Mouse (Mus musculus) neural tube, embryonic 14.5 days (tissue): ENCODE measurements at regions not wholly inside any gene's neighbourhood (a gene's known extent, or its start where the extent isn't known, plus 50 kb on each side); places are given as distances from the start of the nearest gene placed in this dataset.

ENCODE experiments used
- ATAC-seq: fragments of 200-750 bp; cut with Nextera tagmentation; 2 replicates; pipeline ENCODE4 v1.8.0; 2017; ENCODE audit warnings: low read depth, mild to moderate bottlenecking, moderate TSS enrichment, moderate library complexity
- H3K27ac ChIP-seq: fragments of 300-500 bp; sonication (generic); 2 replicates; pipeline ENCODE4 v1.5.1; 2014; ENCODE audit warnings: low read depth, mild to moderate bottlenecking, control low read depth, low read length, moderate library complexity, mixed read lengths
- H3K27me3 ChIP-seq: fragments of 300-500 bp; sonication (generic); 2 replicates; pipeline ENCODE4 v1.6.1; 2014; ENCODE audit warnings: low read length; ENCODE audit not compliant: control insufficient read depth, insufficient read depth
- H3K36me3 ChIP-seq: fragments of 300-500 bp; sonication (generic); 2 replicates; pipeline ENCODE4 v1.6.1; 2014; ENCODE audit warnings: low read length, mixed read lengths; ENCODE audit not compliant: control insufficient read depth, insufficient read depth
- H3K4me1 ChIP-seq: fragments of 300-500 bp; sonication (generic); 2 replicates; pipeline ENCODE4 v1.6.1; 2014; ENCODE audit warnings: low read length; ENCODE audit not compliant: control insufficient read depth, insufficient read depth
- H3K4me2 ChIP-seq: fragments of 300-500 bp; sonication (generic); 2 replicates; pipeline ENCODE4 v1.6.1; 2014; ENCODE audit warnings: mild to moderate bottlenecking, low read depth, low read length, control low read depth
- H3K4me3 ChIP-seq: fragments of 300-500 bp; sonication (generic); 2 replicates; pipeline ENCODE4 v1.5.1; 2014; ENCODE audit warnings: low read depth, low read length, control low read depth, mixed read lengths
- H3K9ac ChIP-seq: fragments of 300-500 bp; sonication (generic); replicated peaks from 2 replicates; pipeline ENCODE4 v1.6.1; 2014; ENCODE audit warnings: low read depth, mild to moderate bottlenecking, control low read depth, low read length, mixed read lengths
- H3K9me3 ChIP-seq: fragments of 300-500 bp; sonication (generic); 2 replicates; pipeline ENCODE4 v1.6.1; 2016; ENCODE audit warnings: low read length; ENCODE audit not compliant: control insufficient read depth
- WGBS: fragments of 180-500 bp; shearing (Covaris S2); extraction: QIAGEN DNeasy Blood & Tissue Kit; methylation state at CpG from one replicate; pipeline ENCODE4 v1.1.7; 2014; 5-methylcytosine and 5-hydroxymethylcytosine counted together

DNA sequence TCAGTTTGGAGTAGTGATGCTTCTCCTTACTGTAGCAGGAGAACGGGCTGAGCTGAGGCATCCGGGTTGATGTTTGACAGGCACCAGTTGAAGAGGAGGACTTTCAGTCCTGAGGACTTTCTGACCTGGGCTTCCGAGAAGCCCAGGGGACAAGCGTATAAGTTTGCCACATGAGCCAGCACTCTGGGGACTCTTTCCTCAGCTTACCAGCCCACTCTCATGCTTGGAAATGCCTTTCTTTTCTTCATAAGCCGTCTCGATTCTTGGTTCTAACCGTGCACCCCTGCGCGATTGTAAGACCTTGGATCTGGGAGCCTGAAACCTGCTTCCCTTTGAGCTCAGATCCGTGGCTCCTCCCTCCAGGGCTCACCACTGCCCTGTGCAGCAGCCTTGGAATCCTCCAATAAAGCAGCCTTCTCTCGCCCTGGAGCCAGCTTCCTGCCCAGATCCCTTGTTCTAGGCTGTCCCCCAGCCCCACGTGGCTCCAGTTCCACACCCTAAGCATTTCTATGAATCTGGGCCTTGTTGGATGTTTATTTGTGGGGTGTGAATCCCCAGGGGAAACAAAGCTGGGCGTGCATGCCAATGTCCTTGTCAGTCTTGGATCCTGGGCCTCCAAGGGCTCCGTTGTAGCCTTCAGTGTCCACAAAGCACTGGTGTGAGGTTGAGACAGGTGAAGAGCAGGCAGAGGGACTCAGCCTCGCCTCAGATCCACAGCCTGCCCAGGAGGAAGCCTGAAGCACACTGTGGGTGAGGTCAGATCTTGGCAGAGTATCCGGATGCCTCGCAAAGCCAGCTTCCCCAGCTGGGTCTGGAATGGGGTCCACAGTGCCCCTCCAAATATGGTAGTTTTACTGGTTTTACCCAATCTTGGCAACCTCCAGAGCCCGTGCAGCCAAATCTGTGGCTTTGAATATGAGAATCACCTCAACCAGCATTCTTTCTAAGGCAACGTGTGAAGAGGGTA lies 163.7 kb downstream of the Ly86 start:
- no peaks in the 10 kb centered on the region for H3K9me3 ChIP-seq
- no peak overlapping the region for H3K4me2 ChIP-seq
- 0 out of 2 replicates have a peak, but pooled peaks cover 6% of the 10 kb centered on the region for H3K4me1 ChIP-seq
- ATAC-seq, result no peak
- no peaks in the 10 kb centered on the region for H3K36me3 ChIP-seq
- no peak overlapping the region for H3K9ac ChIP-seq
- H3K27ac ChIP-seq, result no peak overlapping the region
- 52% methylated on average over 19 of the region's 19 CpGs for WGBS
- no peak overlapping the region for H3K4me3 ChIP-seq
- no peaks in the 10 kb centered on the region for H3K27me3 ChIP-seq

- Histone ChIP-seq H3K9me3 (no peaks in the 10 kb centered on the region), H3K27ac (no peak overlapping the region), H3K9ac (no peak overlapping the region), H3K4me2 (no peak overlapping the region), H3K36me3 (no peaks in the 10 kb centered on the region), H3K4me3 (no peak overlapping the region), H3K27me3 (no peaks in the 10 kb centered on the region), H3K4me1 (0 out of 2 replicates have a peak, but pooled peaks cover 10% of the 10 kb centered on the region)
- 35% methylated on average over 12 of the region's 12 CpGs for WGBS
- ATAC-seq, result no peak
Observed at GRCm38 (mm10) chr13:37509352-37509851, 164.4 kb downstream of the Ly86 start.

DNA sequence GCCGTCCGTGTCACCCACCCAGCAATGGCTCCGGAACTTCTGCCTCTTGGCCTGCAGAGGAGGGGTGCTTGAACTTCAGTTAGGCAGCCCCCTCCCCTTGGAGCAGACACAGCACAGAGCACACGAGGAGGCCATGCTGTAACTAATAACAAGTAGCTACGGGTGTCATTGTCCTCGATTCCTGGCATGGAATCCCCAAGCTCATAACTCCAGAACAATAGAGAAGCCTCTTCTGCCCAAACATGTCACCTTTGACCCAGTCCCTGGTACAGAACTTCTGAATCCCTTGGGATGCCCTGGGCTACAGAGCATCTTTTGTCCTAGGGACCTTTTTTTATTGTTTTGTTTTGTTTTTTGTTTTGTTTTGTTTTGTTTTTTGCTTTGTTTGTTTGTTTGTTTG lies 165.5 kb downstream of the Ly86 start:
- WGBS, result 65% methylated on average over 6 of the region's 6 CpGs
- no peak for ATAC-seq
- H3K4me2 ChIP-seq, result no peak overlapping the region

DNA sequence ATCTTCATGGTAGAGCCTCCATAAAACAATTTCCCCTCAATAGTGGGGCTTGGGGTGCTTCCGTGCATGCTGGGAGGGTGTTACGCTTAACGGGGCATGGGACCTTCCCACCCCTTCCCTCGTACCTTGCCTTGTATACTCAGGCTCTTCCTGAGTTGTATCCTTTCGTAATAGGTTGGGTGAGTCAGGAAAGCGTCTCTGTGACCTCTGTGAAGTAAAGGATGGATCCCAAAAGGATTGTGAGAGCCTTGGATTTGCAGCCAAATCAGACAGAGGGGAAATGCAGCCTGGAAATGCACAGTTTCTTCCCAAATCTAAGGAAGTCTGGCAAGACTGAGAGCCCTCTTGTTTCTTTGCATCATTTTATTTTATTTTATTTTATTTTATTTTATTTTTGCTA lies 166.0 kb downstream of the Ly86 start:
- WGBS, result 51% methylated on average over 6 of the region's 6 CpGs
- H3K4me2 ChIP-seq, result no peak overlapping the region
- no peak for ATAC-seq
- no peaks in the 10 kb centered on the region for H3K36me3 ChIP-seq
- no peak overlapping the region for H3K9ac ChIP-seq
- H3K27me3 ChIP-seq, result no peaks in the 10 kb centered on the region
- H3K27ac ChIP-seq, result no peak overlapping the region
- H3K9me3 ChIP-seq, result no peaks in the 10 kb centered on the region
- H3K4me3 ChIP-seq, result no peak overlapping the region
- 0 out of 2 replicates have a peak, but pooled peaks cover 10% of the 10 kb centered on the region for H3K4me1 ChIP-seq

More for the DNA sequence above, 165.5 kb downstream of the Ly86 start:
- H3K36me3 ChIP-seq, result no peaks in the 10 kb centered on the region
- no peaks in the 10 kb centered on the region for H3K9me3 ChIP-seq
- no peaks in the 10 kb centered on the region for H3K27me3 ChIP-seq
- no peak overlapping the region for H3K4me3 ChIP-seq
- 0 out of 2 replicates have a peak, but pooled peaks cover 10% of the 10 kb centered on the region for H3K4me1 ChIP-seq
- no peak overlapping the region for H3K9ac ChIP-seq
- H3K27ac ChIP-seq, result no peak overlapping the region

GRCm38 (mm10) chr13:37511406-37511805 lies 166.4 kb downstream of the Ly86 start:
- 75% methylated on average over 4 of the region's 4 CpGs for WGBS
- ATAC-seq, result no peak
- H3K9ac ChIP-seq, result no peak overlapping the region

DNA sequence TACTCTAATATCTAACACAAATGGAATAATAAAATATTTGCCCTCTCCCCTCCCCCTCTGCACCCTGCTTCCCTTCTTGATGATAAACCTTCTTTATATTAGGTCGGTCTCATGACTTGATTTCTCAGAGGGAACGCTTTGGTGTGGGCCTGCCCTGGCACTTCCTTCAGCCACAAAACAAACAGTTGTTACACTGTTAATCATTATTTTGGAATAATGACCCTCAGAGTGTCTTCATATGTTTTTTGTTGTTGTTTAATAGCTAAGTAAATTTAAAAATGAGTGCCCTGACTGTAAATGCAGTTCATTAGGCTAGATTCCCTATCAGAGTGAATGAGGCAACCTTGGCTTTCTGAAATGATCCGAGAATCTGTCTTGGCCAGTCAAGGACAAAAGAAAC lies 167.8 kb downstream of the Ly86 start:
- no peak overlapping the region for H3K4me2 ChIP-seq
- H3K4me1 ChIP-seq, result peaks cover 10% of the 10 kb centered on the region; the same call in 1 of the 2 replicates
- no peaks in the 10 kb centered on the region for H3K27me3 ChIP-seq
- H3K9me3 ChIP-seq, result no peaks in the 10 kb centered on the region
- H3K9ac ChIP-seq, result no peak overlapping the region
- H3K27ac ChIP-seq, result no peak overlapping the region
- WGBS, result 80% methylated on average over 3 of the region's 3 CpGs
- no peaks in the 10 kb centered on the region for H3K36me3 ChIP-seq
- H3K4me3 ChIP-seq, result no peak overlapping the region
- no peak for ATAC-seq

More at GRCm38 (mm10) chr13:37511406-37511805, 166.4 kb downstream of the Ly86 start:
- no peaks in the 10 kb centered on the region for H3K27me3 ChIP-seq
- no peaks in the 10 kb centered on the region for H3K9me3 ChIP-seq
- H3K36me3 ChIP-seq, result no peaks in the 10 kb centered on the region
- 0 out of 2 replicates have a peak, but pooled peaks cover 10% of the 10 kb centered on the region for H3K4me1 ChIP-seq
- no peak overlapping the region for H3K27ac ChIP-seq
- no peak overlapping the region for H3K4me3 ChIP-seq
- H3K4me2 ChIP-seq, result no peak overlapping the region

DNA sequence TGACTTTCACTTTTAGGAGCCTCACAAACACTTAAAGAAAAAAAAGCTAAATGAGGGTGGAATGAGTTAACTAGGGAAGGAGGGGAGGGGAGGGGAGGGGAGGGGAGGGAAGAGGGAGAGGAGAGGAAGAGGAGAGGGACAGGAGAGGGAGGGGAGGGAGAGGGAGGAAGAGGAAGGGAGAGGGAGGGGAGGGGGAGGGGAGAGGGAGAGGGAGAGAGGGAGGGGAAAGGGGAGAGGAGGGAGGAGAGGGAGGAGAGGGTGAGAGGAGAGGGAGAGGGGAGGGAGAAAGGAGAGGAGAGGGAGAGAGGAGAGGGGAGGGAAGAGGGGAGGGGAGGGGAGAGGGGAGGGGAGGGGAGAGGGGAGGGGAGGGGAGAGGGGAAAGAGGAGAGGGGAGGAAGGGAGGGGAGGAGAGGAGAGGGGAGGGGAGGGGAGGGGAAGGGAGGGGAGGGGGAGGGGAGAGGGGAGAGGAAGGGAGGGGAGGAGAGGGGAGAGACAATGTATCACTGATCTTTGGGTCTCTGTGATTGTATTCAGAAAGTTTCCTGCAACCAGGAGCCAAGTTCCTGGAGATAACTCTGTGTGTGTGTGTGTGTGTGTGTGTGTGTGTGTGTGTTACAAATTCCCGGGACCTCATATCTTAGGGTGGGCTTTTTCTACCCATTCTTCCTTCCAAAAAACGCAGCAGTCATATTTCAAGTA lies 168.3 kb downstream of the Ly86 start:
- no peak overlapping the region for H3K9ac ChIP-seq
- H3K4me1 ChIP-seq, result peaks cover 10% of the 10 kb centered on the region; the same call in 1 of the 2 replicates
- WGBS, result 32% methylated on average over 2 of the region's 2 CpGs

DNA sequence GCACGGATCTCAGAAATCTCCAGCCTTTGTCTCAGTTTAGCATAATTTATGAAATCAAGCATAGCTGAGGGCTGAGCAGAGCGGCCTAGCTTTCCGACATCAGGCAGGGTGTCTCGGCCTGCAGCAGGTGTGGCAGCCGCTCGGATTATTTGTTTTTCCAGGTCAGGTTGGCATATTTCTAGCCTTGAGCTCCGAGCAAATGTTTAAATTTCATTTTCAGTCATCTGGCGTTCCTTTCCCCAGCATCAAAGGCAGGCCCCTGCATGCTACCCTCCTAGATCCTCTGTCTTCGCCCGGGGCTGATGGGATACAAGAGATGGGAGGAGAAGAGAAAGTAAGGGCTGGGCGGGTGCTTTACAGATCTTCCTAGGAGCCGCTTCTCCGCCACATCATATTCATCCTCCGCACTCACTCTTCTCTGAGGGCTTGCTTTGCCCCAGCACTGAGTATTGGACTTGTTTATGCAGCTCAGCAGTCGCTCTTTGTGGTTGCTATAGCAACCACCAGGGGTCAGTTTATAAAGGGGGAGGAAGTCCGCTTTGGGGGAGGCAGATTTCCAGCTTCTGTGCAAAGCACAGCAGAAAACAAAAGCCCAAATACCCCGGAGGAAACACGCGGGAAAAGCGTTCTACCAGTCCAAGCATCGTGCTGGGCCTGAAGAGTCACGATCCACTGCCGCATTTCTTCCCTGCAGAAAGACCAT lies 169.0 kb downstream of the Ly86 start:
- peak; percentile 72 for ATAC-seq

More for the DNA sequence above, 168.3 kb downstream of the Ly86 start:
- Histone ChIP-seq H3K27ac (no peak overlapping the region), H3K36me3 (no peaks in the 10 kb centered on the region), H3K4me2 (0 out of 2 replicates have a peak overlapping the region, but pooled peaks have one; percentile 4), H3K4me3 (no peak overlapping the region), H3K9me3 (no peaks in the 10 kb centered on the region), H3K27me3 (no peaks in the 10 kb centered on the region)
- no peak for ATAC-seq

More for the DNA sequence above, 169.0 kb downstream of the Ly86 start:
- Histone ChIP-seq H3K9ac (no peak overlapping the region), H3K4me2 (peak overlapping the region; percentile 4; the same call in 1 of the 2 replicates), H3K4me3 (no peak overlapping the region), H3K27me3 (no peaks in the 10 kb centered on the region), H3K36me3 (no peaks in the 10 kb centered on the region), H3K27ac (peak overlapping the region; percentile 55; the same call in 1 of the 2 replicates), H3K9me3 (no peaks in the 10 kb centered on the region), H3K4me1 (peaks cover 9% of the 10 kb centered on the region; the same call in 1 of the 2 replicates)
- 5% methylated on average over 23 of the region's 23 CpGs for WGBS
